Mouse (Mus musculus) heart, embryonic 13.5 days (tissue): ENCODE data around the gene Exosc6. TPM values are rescaled to one million over a fixed set of nuclear protein-coding genes. Genes with fewer than 3 reads are reported as not detected.
"Not testable (repeated sequence)": the region's sequence is repeated elsewhere in the genome, so short reads cannot be mapped to it uniquely, and the experiment has no call there.

Experiments used
- ATAC-seq: fragments of 200-750 bp; cut with Nextera tagmentation; 2 replicates; pipeline ENCODE4 v1.8.0; 2017; ENCODE audit warnings: moderate TSS enrichment; ENCODE audit not compliant: insufficient number of reproducible peaks, low FRiP score, low TSS enrichment; ENCODE audit errors: extremely low read depth
- H3K27ac ChIP-seq: fragments of 300-500 bp; sonication (generic); replicated peaks from 2 replicates; pipeline ENCODE4 v1.5.1; 2015; ENCODE audit warnings: moderate library complexity, mild to moderate bottlenecking, inconsistent platforms
- H3K27me3 ChIP-seq: fragments of 300-500 bp; sonication (generic); replicated peaks from 2 replicates; pipeline ENCODE4 v1.6.1; 2015; ENCODE audit warnings: mild to moderate bottlenecking, inconsistent platforms
- H3K36me3 ChIP-seq: fragments of 300-500 bp; sonication (generic); 2 replicates; pipeline ENCODE4 v1.6.1; 2015; ENCODE audit warnings: mild to moderate bottlenecking, inconsistent platforms
- H3K4me1 ChIP-seq: fragments of 300-500 bp; sonication (generic); 2 replicates; pipeline ENCODE4 v1.6.1; 2015; ENCODE audit warnings: inconsistent platforms
- H3K4me2 ChIP-seq: fragments of 300-500 bp; sonication (generic); 2 replicates; pipeline ENCODE4 v1.6.1; 2015; ENCODE audit warnings: inconsistent platforms, mild to moderate bottlenecking, moderate library complexity
- H3K4me3 ChIP-seq: fragments of 300-500 bp; sonication (generic); 2 replicates; pipeline ENCODE4 v1.5.1; 2015; ENCODE audit warnings: moderate library complexity, mild to moderate bottlenecking, inconsistent platforms
- H3K9ac ChIP-seq: fragments of 300-500 bp; sonication (generic); 2 replicates; pipeline ENCODE4 v1.6.1; 2015; ENCODE audit warnings: inconsistent platforms, mild to moderate bottlenecking, moderate library complexity
- H3K9me3 ChIP-seq: fragments of 300-500 bp; sonication (generic); 2 replicates; pipeline ENCODE4 v1.6.1; 2016; ENCODE audit warnings: inconsistent platforms
- WGBS: fragments of 180-500 bp; shearing (Covaris S2); methylation state at CpG from one replicate; pipeline ENCODE4 v1.1.7; 2015; ENCODE audit warnings: mixed read lengths; 5-methylcytosine and 5-hydroxymethylcytosine counted together
- microRNA-seq: library from miRNA; unstranded; fragments of <30 nt; microRNA quantifications from one replicate; pipeline ENCODE4, GENCODE M21; 2016
- polyA plus RNA-seq: library from polyadenylated mRNA; unstranded; fragments of >200 nt; fragmentation: Nextera tagmentation; extraction: Ambion mirVana; gene quantifications from 2 replicates; pipeline ENCODE4 v1.2.1, GENCODE M21; 2015

Exosc6 gene
- polyA plus RNA-seq, 1 experiment from 2014 or later = 7.7 TPM

DNA sequence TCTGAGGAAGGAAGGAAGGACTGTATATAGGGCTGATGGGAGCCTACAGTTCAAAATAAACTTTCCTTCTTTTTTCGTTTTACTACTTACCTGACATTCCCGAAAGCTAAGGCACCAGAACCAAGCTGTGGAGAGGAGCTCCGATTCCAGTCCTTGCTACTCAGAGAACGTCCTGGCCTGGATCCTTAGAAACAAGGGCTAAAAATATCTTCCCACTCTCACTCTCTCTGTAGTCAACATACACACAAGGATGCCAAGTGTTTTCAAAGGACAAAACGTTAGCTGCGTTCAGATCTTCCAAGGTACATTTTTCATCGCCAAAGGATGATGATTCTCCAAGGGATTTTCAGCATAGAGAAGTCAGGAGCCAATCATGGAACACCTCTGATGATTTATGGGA, 35.6 kb downstream of the Exosc6 start:
- Histone ChIP-seq H3K4me2 (no peak overlapping the region), H3K4me3 (no peak overlapping the region), H3K9me3 (0 out of 2 replicates have a peak, but pooled peaks cover 2% of the 10 kb centered on the region), H3K27me3 (no peaks in the 10 kb centered on the region), H3K27ac (no peak overlapping the region), H3K36me3 (no peaks in the 10 kb centered on the region), H3K4me1 (peaks cover 15% of the 10 kb centered on the region), H3K9ac (peak overlapping the region; percentile 47; the same call in 1 of the 2 replicates)
- ATAC-seq = no peak
- WGBS = 51% methylated on average over 7 of the region's 7 CpGs

GRCm38 (mm10) chr8:111092326-111092725, 36.2 kb downstream of the Exosc6 start, which contains the start of gene Clec18a:
TSS of gene Clec18a (minus strand) at chr8:111092426.
- H3K4me3 ChIP-seq, ATAC-seq, H3K4me2 ChIP-seq, H3K36me3 ChIP-seq, H3K27ac ChIP-seq, H3K27me3 ChIP-seq, H3K9me3 ChIP-seq: not testable (repeated sequence)
- Histone ChIP-seq H3K4me1 (peaks cover 15% of the 10 kb centered on the region), H3K9ac (peak within 1 kb of the TSS; percentile 47; the same call in 1 of the 2 replicates)
- 77% methylated on average over 5 of the region's 6 CpGs for WGBS

DNA sequence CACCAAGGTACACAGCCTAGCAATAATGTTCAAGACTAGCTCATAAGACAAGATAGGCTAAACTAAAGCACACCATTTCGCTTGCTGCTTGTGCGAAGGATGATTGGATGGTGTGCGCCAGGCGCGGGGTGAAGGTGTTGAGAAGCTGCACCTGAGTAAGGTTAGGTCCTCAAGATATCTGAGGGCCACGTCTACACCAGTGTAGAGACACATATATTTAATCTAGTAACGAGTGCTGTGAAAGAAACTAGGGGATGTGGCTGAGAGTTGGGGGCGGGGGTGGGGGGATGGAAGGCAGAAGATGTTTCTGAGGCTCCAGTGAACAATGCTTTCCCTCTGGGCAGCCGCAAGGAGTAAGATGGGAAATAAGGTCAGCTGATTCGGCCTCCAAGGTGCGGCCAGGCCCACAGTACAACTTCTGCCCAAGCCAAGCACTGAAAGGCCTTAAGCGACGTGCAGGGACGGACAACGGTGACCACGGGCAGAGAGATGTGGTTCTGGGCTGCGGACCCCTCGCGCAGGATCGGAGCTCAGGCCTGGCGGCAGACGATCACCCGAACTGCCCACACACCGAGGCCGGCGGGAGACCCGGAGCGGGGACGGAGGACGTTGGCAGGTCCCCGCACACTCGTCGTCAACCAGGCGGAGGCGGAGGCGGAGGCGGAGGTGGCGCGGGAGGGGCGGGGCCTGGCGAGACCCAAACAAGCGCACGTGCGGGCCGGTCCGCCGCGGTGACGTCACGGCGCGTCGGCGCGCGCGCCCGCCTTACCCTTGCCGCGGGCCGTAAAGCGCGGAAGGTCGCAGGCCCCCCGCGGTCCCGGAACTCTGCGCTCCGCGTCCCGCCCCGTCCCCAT, 38.0 kb downstream of the Exosc6 start, which contains the start of gene Pdpr:
Pdpr (plus strand) TSS at position 766 of the 854 bp plus-strand sequence.
- peak within 1 kb of the TSS; percentile 73 for H3K4me3 ChIP-seq
- peak within 1 kb of the TSS; percentile 80 for H3K9ac ChIP-seq
- peak; percentile 91 for ATAC-seq
- H3K27ac ChIP-seq = peak within 1 kb of the TSS; percentile 59
- H3K36me3 ChIP-seq = no peaks in the 10 kb centered on the region
- 4% methylated on average over 71 of the region's 72 CpGs for WGBS
- 0 out of 2 replicates have a peak, but pooled peaks cover 2% of the 10 kb centered on the region for H3K9me3 ChIP-seq
- H3K4me1 ChIP-seq = peaks cover 15% of the 10 kb centered on the region
- no peaks in the 10 kb centered on the region for H3K27me3 ChIP-seq
- H3K4me2 ChIP-seq = peak within 1 kb of the TSS; percentile 74

DNA sequence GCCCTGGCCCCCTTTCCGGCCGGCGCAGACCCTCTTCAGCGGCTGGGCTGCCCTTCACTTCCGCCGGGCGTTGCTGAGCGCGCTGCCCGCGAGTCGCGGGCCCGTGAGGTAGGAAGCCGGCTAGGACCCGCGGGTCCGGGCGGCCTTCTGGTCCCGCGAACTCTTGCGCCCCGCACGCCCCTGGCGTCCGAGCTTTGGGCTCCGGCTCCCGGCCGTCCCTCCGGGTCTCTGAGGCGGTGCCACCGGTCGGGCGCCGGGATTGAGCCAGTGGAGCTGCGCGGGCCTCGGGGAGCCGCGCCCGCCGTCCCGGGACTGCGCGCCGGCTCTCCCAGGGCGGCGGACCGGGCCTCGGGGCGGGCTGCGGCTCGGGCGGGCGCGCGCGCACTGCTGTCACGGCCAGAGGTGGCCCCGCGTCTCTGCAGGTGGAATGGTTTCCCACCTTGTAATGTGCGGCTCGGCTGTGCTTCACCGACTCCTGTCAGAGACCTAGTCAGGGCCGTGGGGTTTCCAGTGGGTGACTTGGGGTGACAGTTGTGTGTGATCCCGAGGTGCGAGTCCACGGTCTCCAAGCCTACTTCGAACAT, 38.7 kb downstream of the Exosc6 start:
- WGBS = under 1% methylated on average over 58 of the region's 69 CpGs
- H3K36me3 ChIP-seq, H3K27me3 ChIP-seq, H3K9me3 ChIP-seq: not testable (repeated sequence)
- H3K9ac ChIP-seq = peak overlapping the region; percentile 80
- peak overlapping the region; percentile 59 for H3K27ac ChIP-seq
- H3K4me2 ChIP-seq = peak overlapping the region; percentile 74
- ATAC-seq = peak; percentile 67
- H3K4me1 ChIP-seq = peaks cover 15% of the 10 kb centered on the region
- H3K4me3 ChIP-seq = peak overlapping the region; percentile 73

Small RNAs within 50 kb of the gene (microRNA-seq; reads per million reads assigned to microRNA genes)
- gene Gm24103 = not detected
- gene Mir3473d = 1.2 reads per million

Other genes with a start within 250 kb of the Exosc6 start
- gene Cog4, start 209.7 kb upstream of the Exosc6 start, polyA plus RNA-seq = 55.8 and 63.9 TPM in 2 replicates
- 76.9 and 81.2 TPM in 2 replicates for gene Sf3b3, start 209.6 kb upstream of the Exosc6 start, polyA plus RNA-seq
- gene Fuk, start 153.9 kb upstream of the Exosc6 start, polyA plus RNA-seq = 6.8 and 7.1 TPM in 2 replicates
- 16.2 and 16.4 TPM in 2 replicates for gene St3gal2, start 136.4 kb upstream of the Exosc6 start, polyA plus RNA-seq
- gene Ddx19a, start 58.5 kb upstream of the Exosc6 start, polyA plus RNA-seq = 11.5 and 12.3 TPM in 2 replicates
- 3.6 and 4.0 TPM in 2 replicates for gene Ddx19b, start 24.6 kb upstream of the Exosc6 start, polyA plus RNA-seq
- gene Aars, start 23.2 kb upstream of the Exosc6 start, polyA plus RNA-seq = 36.2 and 36.4 TPM in 2 replicates
- gene Clec18a, start 36.1 kb downstream of the Exosc6 start, polyA plus RNA-seq = 0.22 TPM in 1 of 2 replicates, not detected in the other
- 9.3 and 10.2 TPM in 2 replicates for gene Pdpr, start 38.3 kb downstream of the Exosc6 start, polyA plus RNA-seq
- 56.6 and 61.5 TPM in 2 replicates for gene Glg1, start 202.9 kb downstream of the Exosc6 start, polyA plus RNA-seq
- gene Rfwd3, start 243.9 kb downstream of the Exosc6 start, polyA plus RNA-seq = 34.6 and 36.1 TPM in 2 replicates